Mouse (Mus musculus) gastrocnemius, adult 18-20 months (tissue): ENCODE measurements around the gene Mcm8. TPM values are rescaled to one million over a fixed set of nuclear protein-coding genes. Genes with fewer than 3 reads are reported as not detected.

Experiments used
- DNase-seq: peaks from one replicate; pipeline ENCODE4 v3.0.0; 2021; ENCODE audit warnings: low spot score
- long read RNA-seq, 2 experiments: library from polyadenylated mRNA; stranded (forward); transcript quantifications; one replicate each; pipeline ENCODE4 v2.0.0; 2021
- total RNA-seq, 2 experiments: library from RNA; stranded (reverse); gene quantifications; 2 replicates each; pipeline ENCODE4 v1.2.3; 2021

The Mcm8 gene
- 1 to 10 TPM; 1.6 to 1.8 TPM for total RNA-seq
- long read RNA-seq, experiment 1, partial matches to known transcripts = 0 of 3 reads
- long read RNA-seq, experiment 1, other reads (novel, unspliced or antisense) = 0 of 3 reads
- long read RNA-seq, experiment 2, partial matches to known transcripts = 1 of 2 reads
- long read RNA-seq, experiment 2, other reads (novel, unspliced or antisense) = 0 of 2 reads

DNA sequence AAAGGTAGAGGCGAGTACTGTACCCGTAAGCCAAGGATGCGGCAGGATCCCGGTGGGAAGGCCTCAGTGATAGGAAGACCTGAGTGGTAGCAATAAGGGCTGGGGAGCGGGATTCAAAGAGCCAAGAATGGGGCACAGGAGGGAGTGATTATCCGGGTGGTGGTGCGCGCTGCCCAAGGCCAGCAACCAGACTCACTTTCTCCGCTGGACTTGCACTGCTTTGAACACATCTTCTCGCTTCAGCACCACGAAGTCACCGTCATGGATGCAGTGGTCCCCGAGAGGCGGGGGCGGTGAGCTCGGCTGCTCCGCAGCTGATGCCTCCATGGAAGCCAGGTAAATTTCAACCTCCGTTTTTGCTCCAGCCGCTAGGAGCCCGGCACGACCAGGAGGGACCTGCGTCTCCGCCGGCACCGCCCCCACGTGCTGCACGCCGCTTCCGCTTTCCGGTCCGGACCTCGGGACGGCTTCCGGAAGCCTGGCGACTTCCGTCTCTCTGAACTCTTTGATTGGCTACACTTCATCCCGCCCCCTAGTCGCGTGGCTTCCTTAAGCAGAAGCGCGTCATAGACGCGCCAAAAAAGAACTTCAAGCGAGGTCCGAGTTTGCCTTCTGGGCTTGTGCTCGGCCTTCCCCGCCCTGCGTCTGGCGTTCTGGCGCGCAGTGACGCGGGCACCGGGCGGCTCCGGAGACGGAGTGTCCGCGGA lies at the start of gene Mcm8, which contains the start of gene Trmt6:
Gene Mcm8 (plus strand): TSS at position 534 of the 707 bp plus-strand sequence.
Gene Trmt6 (minus strand): TSS at position 448 of the 707 bp plus-strand sequence.
- peak; percentile 92 for DNase-seq

DNA sequence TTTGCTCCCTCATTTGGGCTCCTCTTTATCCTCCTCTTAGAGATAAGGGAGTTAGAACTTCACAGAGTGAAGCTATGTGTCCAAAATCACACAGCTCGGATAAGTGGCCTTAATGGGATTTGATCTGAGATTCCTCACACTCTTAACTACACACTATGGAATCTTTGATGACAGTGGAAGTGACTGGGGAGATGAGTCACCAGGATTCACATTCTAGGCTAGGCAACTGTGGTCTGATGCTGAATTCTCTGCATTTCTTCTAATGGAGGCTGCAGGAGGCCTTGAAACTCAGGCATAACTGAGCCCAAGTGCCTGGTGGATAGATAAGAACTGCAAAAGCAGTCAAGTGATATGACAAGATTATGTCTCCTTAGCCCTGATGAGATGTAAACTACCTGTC lies 45.1 kb upstream of the Mcm8 start:
- no peak for DNase-seq

DNA sequence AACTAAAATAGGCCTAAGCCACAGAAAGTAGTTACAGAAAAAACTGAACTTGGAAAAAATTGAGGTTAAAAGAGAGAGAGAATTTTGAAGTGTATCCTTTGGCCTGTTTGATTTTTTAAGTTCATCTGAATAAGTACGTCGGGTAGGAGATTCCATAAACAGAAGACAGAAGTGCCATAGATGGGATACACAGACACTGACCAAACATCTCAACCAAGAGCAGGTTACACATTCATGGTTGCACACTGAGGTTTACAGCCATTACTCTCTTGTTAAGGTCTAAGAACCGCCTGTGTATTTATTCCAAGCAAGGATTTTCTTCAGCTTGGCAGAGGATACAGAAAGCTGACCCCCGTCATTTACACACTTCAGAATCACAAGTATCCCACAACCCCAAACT lies 35.0 kb upstream of the Mcm8 start, which contains the start of gene Chgb:
Gene Chgb (plus strand): TSS at position 301 of the 400 bp plus-strand sequence.
- no peak for DNase-seq

DNA sequence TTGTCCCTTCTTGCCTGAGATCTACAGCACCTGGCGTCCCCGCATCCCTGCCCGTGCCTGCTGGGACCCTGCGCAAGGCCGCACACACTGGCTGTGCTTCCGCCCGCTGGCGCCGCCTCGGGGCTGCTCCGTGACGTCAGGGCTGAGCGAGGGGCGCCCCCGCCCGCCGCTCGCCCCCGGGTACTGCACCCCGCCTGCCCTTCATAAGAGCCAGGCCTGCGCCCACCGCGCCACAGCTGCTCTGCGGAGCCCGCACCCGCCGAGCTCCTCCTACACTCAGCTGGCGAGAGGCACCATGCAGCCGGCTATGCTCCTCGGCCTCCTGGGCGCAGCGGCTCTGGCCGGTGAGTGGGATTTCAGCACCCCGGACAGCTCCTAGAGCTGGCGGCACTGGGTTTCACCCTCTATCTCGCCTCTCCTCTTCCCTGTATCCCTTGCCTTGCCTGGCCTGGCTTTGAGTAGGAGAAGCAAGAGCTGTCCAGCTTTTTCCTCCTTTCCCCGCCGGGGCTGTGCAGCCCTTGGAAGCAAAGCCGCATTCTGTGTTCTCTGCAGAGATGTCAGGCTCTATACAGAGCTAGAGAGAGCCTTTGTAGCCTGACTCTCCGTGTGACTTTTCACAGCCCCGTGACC lies 34.4 kb upstream of the Mcm8 start:
- DNase-seq = peak; percentile 72

DNA sequence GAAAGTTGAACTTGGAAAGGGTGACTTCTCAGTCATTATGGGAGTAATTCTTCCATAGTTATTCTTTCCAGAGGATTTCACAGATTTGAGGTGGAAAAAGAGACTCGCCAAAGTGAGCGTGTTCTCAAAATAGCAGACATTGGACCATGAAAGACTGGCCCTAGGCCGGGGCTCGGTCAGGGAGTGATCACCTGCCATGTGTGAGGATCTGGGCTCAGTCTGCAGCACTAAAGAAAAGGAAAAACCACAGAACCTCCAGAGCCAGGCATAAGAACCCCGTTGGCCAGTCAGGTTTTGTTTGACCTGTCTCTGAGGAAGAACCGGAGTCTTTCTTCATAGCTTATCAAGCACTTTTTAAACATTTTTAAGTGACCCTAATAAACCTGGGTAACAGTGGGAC lies 31.9 kb upstream of the Mcm8 start:
- no peak for DNase-seq

DNA sequence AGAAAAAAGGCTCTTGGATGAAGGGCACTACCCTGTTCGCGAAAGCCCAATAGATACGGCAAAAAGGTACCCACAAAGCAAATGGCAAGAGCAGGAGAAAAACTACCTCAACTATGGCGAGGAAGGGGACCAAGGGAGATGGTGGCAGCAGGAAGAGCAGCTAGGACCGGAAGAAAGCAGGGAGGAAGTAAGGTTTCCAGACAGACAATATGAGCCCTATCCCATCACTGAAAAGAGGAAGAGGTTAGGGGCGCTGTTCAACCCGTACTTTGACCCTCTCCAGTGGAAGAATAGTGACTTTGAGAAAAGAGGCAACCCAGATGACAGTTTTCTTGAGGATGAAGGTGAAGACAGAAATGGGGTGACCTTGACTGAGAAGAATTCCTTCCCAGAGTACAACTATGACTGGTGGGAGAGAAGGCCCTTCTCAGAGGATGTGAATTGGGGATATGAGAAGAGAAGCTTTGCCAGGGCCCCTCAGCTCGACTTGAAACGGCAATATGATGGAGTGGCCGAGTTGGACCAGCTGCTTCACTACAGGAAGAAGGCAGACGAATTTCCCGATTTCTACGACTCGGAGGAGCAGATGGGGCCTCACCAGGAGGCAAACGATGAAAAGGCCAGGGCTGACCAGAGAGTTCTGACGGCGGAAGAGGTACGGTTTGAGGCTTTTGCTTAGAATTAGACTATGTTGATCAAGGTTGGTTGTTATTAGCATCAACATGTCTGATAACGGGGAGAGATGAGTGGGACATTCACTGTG lies 22.3 kb upstream of the Mcm8 start:
- DNase-seq = no peak

DNA sequence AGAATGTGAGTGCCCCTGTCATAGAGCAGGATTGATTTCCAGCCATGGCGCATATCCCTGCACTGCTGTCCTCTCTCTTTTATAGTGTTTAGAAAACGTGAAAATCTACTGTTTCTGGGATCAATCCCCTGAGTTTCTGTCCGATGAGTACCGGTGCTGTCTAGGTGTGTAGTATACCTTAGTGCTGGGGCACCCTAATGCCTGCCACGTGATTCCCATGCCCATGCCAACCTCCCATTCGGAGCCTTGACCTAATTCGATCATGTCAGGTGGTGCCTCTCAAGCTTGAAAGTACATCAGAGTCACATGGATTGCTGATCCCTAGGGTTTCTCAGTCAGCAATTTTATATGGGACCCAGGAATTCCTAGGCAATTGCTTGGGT lies 21.7 kb upstream of the Mcm8 start:
- DNase-seq = no peak

DNA sequence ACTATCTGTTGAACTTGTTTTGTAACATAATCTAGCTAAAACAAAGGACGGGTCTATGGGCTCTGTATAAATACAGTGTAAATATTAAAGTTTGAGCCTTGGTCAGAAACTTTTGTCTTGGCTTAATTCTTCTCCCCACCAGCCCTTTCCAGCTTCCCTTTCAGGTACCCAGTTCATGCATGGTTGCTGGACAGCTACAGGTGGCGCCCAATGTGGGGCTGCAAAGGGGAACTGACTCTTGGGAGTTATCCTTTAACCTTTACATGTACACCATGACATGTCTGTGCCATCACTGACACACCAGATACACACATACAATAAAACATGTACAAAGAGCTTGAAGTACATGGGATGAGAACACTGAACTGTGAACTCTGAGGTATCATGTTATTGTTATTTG lies 13.0 kb upstream of the Mcm8 start:
- no peak for DNase-seq

DNA sequence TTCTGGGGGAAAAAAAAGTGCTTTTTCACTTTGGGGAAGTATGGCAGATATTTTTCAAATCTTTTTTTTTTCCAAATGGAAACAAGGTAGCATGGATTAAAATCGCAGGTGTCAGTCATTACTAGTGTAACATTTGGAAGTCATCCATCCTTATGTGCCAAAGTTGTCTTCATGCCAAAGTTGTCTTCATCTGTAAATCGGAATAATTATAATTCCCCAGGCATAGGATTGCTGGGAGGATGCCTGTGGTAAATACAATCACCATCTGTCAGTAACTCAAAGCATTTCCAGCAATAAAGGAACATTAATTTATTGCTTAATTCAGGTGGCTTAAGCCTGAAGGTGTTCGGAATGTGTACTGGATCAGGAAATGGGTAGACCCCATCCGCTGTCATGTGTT lies 25.1 kb downstream of the Mcm8 start:
- DNase-seq = no peak

DNA sequence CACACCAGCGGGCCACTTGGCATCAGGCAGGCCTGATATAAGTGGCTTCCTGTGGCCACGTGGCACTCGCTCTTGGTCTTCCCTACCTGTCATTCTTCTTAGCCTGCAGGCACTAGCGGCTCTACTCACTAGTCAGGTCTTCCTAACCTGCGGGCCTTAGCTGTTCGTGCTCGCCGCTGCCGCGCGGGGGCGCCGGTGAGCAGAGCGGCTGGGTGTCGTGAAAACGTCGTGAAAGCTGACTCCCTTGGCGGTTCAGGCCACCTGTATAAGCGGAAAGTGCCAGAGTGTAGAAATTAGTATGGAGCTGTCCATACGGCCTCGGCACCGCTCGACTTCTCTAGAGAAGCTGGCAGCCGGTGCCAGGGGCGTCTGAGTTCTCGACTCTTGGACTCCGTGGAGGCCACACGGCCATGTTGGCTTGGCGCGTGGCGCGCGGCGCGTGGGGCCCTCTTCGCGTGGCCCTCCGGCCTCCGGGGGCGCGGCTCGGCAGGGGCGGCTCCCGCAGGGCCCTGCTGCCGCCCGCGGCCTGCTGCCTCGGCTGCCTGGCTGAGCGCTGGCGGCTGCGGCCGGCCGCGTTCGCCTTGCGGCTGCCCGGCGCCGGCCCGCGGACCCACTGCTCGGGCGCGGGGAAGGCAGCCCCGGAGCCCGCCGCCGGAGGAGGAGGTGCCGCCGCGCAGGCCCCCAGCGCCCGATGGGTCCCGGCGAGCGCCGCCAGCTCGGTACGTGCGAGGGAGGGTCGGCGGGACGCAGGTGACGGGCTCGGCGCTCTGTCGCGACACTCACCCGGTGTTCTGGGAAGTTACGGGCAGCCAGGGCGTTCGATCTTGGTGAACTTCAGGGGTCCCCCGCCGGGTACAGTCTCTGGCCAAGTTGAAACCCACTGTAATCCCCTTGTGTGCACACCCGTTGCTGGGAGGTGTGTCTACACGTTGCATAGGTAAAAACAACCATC lies 30.7 kb downstream of the Mcm8 start, which contains the start of gene Crls1:
Gene Crls1 (plus strand): TSS at position 260 of the 952 bp plus-strand sequence.
- DNase-seq = peak; percentile 96

DNA sequence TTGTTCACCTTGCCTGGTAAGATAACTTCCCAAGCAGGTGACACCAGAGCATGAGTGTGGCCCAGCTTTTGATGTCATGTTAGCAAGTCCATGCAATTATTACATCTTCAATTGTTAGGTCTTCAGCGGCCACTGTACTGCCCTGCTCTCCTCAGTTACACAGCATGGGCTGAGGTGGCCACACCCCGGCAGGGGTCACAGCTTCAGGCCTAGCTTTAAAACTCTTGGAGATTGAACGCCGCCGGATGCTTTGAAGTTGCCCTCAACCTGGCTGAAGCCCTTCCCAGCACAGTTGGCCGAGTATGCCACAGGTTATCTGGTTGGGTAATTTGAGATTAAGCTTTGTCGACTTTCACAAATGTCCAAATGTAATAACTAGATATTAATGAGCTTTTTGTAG lies 31.6 kb downstream of the Mcm8 start:
- DNase-seq = no peak

DNA sequence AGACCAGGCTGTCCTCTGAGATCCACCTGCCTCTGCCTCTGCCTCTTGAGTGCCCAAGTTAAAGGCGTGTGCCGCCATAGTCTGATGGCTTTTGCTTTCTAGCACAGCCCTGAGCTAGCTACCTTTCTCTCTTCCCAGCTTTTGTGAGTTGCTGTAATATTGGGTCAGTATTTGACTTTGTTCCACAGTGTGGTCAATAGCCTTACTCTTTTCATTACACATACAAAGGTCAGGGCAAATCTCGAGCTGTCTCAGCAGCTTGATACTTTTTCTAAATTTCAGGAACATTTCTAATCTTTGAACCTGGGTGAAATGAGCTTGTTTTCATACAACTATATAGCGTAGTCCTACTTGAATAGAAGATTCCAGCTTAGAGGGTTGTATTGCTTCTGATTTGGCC lies 32.4 kb downstream of the Mcm8 start:
- no peak for DNase-seq

DNA sequence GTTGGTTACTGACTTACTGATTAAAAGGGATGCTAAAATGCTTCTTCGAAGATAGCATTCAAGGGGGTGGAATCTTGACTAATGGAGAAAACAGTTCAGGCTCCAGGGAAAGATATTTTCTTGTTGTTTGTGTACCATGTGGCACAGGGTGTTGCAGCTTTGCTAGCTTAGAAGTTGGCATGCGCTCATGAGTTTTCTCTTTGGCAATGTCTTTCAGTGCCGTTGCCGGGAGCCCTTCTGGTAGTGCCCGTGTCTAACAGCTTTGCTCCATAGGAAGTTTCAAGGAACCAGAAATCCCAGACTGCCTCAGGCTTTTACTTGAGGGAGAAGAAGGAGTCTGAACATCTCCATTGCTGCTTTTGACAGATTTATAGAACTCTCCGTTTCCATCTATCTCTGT lies 33.2 kb downstream of the Mcm8 start:
- no peak for DNase-seq

DNA sequence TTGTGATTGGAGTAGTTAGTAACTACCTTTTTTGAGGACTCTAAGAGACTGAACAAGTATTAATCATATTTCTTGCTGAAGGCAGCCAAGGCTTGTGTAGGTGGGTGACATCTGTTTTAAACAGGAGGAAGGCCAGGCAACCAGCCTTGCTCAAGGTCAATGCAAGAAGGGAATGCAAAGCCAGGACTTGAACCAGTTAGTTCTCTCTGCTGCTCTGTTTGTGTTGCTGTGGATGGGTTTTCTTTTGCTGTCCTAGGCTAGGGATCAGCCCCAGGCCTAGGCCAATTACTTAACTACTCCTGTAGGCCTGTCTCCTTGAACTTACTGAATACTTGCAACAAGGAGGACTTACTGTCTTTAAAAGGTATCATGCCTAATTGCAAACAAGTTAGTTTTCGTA lies 37.1 kb downstream of the Mcm8 start:
- DNase-seq = no peak

DNA sequence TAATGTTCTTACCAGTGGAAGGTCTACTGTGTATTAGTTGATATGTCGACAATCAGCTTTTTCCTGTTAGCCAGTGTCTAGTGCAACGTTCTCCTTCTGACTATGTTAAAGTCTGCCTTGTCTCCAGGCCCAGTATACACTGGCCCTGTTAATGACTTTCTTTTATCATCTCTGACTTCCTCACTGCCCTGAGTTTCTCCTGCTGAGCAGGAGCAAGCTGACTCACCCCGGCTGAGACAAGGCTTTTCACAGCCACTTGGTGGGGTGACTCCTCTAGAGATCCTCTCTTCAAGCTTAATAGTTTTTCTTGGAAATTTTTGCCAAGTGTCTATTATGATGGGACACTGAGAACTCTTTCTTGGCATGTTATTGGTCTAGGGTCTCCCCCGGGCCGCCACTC lies 40.4 kb downstream of the Mcm8 start:
- no peak for DNase-seq

DNA sequence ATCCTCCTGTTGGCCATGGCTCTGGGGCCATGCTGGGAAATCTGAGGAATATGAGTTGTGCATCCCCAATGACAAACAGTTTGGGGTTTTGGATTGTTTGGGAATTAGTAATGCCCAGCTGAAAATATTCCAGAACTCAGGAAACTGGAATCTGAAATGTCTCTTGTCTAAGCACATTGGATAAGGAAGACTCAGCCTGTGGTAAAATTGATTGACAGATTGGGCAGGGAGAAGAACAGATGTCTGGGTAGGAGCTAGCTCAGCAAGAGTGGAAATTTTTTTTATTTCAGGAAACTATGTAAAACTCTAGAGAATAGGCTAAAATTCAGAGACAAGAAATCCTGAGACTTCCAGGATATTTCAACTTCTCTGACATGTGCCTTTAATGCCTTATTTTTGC lies 44.5 kb downstream of the Mcm8 start:
- DNase-seq = no peak

DNA sequence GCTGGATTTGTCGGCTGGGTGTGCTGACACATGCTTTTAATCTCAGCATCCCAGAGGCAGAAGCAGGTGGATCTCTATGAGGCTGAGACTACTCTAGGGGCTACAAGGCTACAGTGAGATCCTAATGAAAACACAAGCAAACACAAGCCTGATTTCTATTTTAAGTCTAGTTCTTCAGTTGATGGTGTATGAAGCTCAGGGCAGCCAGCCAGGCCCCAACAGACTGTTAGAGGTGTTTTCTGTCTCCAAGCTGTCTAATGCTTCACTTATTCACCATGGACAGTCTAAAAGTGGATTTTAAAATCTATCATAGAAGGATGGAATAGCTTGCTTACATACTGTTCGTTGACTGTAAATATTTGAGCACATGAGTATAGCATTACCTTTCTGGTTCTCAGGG lies 45.5 kb downstream of the Mcm8 start:
- no peak for DNase-seq

DNA sequence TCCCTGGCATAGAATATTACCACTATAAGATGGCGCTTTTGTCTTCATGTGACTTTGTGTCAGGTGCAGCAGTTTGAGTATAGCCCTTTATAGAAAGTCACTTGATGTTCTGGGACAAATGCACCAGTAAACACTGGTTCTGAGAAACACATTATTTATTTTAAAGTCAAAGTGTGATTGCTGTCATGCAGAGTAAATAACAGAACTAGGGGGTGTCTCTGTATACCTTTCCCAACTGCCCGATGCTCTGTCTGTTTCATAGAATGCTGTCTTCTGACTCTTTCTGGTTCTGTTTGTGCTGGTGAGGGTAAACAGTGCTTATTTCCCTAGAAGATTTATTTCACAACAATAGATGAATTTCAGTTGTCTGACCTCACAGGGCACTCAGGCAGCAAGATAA lies 47.4 kb downstream of the Mcm8 start:
- DNase-seq = no peak

DNA sequence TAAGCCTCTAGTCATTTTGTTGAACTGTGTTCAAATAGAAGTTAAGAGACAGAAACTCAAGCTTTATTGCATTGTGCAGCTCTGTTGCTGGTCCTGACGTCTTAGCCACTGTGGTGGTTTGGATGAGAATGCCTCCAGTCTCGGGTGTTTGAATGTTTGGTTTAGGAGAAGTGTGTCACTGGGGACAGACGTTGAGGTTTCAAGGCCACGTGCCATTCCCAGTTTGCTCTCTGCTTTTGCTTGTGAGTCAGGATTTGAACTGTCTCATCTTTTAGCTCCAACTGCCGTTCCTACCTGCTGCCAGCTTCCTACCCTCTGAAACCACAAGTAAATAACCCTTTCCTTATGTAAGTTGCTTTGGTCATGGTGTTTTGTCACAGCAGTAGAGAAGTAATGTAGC lies 51.6 kb downstream of the Mcm8 start:
- DNase-seq = no peak

DNA sequence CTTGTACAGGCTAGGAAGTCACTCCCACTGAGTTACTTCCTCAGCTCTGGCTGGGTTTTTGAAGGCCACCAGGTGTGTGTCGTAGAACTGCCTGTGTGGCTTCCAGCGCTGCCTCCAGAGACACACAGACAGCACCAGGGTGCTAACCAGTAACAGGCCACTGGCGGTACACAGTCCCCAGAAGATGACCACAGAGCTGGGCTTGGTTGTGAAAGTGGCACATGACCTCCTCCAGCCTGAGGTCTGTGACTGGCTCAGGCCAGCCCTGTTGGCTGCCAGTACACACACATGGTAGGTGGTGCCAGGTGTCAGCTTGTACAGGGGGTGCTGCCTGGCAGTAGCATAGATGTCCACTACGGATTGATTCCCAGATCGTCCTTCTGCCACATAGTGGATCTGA lies 53.7 kb downstream of the Mcm8 start:
- DNase-seq = no peak

DNA sequence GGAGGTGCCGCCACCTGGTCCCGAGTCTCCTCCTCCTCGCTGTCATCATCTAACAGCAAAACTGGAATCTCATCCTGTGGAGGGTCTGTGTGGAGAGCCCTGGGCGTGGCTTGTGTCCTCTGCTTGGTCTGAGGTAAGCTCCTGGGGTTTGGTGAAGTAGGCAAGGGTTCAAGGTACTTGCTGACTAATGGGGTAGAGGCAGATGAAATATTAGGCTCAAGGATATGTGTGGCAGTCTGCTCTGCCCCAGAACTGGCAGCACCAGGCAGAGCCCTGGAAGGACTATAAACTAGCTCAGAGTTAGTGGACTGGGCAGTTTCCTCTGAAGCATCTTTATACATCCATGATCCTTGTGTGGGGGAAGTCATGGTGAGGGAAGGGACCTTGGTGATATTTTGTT lies 54.3 kb downstream of the Mcm8 start:
- no peak for DNase-seq
